Mouse (Mus musculus) embryonic fibroblast, embryonic 13.5 days (primary cell): Measurements from ENCODE around the gene Olfr1162.

Experiments
- CTCF ChIP-seq: IDR thresholded peaks from 2 replicates; pipeline ENCODE4 v1.5.1; 2011; ENCODE audit warnings: mild to moderate bottlenecking, control low read depth, low read length, moderate library complexity, borderline replicate concordance; ENCODE audit not compliant: insufficient read depth
- POLR2A ChIP-seq: IDR thresholded peaks from 2 replicates; pipeline ENCODE4 v1.6.1; 2011; ENCODE audit warnings: low read depth, mild to moderate bottlenecking, control low read depth, low read length, moderate library complexity

- no peak for TF ChIP-seq CTCF
- TF ChIP-seq POLR2A = no peak
Observed at GRCm38 (mm10) chr2:88071730-88072129, 20.8 kb upstream of the Olfr1162 start, which contains the start of gene Olfr1163.
